Mouse (Mus musculus): ENCODE data around the gene Prickle3.

Prickle3 gene

DNA sequence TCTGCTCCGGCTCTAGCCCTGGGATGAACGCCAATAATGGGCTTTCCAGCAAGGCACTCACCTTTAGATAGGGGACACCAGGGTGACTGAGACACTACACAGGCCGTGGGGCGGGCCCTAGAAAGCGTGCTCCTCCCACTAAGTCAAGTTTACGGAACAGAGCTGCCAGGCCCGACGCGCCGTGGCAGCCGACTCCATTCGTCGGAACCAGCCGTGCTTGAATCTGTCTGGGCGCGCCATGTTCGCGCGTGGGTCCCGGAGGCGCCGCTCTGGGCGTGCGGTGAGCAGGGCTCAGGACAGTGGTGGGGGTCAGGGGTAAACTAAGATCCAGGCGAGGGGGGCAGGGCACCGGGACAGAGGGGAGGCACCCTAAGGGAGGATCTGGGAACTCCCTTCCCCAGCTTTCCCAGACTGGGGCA, at the start of gene Prickle3:
TSS of gene Prickle3 (plus strand) at position 40 of the 419 bp plus-strand sequence.
- peak; percentile 78 for DNase-seq

DNA sequence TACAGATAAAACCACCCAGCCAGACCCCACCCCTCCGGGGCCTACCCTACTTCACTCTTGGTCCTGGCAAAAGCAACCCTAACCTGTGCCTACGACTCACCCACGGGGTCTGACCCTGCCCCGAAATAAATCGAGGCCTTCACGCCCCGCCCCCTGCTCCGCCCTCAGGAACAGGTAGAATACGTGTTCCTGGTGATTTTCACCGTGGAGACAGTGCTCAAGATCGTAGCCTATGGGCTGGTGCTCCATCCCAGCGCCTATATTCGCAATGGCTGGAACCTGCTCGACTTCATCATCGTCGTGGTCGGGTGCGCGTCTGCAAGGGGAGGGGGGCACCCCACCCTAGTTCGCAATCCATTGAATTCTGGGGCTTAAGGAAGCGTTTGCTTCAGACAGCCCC, 47.0 kb upstream of the Prickle3 start:
- no peak for DNase-seq

DNA sequence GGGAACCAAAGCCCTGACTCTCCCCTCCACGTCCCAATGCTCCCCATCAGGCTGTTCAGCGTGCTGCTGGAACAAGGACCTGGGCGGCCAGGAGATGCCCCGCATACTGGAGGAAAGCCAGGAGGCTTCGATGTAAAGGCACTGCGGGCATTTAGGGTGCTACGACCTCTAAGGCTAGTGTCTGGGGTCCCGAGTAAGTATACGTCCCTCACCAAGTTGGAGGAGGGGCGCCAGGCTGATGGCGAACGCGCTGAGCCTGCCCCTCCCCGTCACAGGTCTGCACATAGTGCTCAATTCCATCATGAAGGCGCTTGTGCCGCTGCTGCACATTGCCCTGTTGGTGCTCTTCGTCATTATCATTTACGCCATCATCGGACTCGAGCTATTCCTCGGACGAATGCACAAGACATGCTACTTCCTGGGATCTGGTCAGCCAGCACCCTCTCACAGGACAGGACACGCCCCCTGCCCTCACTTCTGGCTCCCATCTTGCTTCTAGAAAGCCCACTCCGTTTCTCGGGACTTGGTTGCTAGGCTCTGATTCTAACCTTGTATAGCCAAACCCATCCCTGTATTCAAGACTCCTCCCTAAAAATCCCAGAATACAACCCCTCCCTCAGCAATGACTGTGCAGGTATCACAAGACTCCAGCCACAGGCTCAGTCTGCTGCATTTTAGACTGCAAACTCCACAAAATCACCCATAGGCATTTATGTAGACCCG, 46.4 kb upstream of the Prickle3 start:
- DNase-seq = no peak

DNA sequence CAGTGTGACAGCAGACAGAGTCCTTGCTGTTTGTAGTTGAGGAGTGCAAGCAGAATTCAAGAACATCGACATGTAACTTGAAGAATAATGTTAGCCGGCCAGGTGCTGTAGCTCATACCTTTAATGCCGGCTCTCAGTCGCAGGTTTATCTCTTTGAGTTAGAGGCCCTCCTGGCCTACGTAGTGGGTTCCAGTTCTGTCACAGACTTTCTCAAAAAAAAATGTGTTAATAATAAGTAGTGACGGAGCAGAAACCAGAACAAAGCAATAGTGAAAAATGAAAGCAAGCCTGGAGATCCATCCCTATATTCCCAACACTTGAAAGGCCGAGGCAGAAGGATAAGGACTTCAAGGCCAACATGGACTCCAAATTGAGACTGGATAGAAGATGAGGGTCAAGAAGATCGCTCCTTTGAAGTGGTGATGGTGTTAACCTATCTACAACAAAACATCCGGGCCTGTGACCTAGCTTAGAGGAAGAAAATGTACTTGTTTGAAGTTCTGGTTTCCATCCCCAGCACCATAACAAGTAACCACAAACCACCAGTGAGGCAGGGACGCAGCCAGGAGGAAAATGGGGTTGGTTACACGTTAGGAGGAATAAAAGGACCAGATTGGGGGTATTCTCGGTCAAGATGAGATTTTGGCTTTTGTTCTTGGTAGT, 39.0 kb upstream of the Prickle3 start:
- no peak for DNase-seq

DNA sequence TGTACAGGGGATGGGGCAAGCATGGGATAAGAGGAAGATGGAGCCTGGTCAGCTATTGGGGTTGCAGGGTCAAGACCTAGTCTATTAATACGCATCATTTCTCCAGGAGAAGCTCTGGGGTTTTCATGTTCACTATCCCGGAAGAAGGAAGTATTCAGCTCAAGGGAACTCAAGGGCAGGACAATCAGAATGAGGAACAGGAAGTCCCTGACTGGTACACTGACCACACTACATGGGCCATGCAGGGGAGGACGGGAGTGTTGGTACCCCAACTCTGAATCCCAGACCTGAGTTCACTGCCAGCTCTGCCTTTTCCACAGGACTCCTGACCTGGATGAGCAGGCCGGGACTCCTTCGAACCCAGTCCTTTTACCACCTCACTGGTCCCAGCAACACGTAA, 24.5 kb upstream of the Prickle3 start:
- no peak for DNase-seq

DNA sequence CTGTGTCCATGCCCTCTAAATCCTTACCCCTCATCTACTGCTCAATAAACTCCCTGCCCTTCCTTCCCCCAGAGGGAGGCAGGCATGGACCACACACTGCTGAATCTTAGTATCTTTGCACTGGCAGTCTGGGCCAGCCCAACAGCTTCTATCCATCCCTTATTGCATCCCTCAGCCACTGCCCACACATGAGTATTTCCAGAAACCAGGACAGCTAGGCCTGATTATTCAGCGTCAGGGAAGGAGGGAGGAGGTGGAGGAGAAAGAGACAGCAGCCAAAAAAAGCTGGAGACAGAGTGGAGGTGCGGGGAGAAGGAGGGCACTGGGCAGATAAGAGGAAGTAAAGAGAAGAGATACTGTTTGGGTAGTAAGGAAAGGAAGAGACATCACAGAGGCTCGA, 22.0 kb upstream of the Prickle3 start:
- DNase-seq = no peak

DNA sequence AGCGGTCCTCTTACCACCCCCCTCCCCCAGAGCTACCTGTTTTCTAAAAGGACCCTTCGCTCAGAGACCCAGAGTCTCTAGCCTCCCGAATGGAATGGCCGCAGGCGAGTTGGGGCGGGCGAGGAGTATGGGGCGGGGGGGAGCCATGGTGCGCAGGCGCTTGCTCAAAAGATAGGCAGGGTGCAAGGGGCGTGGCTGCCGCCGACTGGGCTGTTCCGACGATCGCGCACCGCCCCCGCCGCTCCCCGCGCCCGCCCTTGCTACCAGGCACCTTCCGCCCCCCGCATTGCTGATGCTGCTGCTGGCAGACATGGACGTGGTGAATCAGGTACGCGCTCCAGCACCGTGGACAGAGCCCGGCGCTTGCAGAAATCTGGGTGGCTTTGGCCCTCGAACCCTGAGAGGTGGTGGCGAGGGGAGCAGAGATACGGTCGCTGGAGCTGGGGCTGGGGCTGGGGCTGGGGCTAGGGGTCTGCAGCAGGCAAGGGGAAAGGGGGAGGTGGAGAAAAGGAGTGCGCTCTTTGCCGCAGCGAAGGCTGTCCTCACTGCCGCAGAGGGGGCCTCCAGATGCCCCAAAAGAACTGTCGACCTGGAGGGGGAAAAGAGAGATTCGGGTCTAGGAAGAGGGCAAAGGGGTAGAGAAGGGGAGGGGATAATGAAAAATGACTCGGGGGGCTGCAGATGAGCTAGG, 18.5 kb upstream of the Prickle3 start, which contains the start of gene Syp:
TSS of gene Syp (plus strand) at position 71 of the 691 bp plus-strand sequence.
- DNase-seq = peak; percentile 73

DNA sequence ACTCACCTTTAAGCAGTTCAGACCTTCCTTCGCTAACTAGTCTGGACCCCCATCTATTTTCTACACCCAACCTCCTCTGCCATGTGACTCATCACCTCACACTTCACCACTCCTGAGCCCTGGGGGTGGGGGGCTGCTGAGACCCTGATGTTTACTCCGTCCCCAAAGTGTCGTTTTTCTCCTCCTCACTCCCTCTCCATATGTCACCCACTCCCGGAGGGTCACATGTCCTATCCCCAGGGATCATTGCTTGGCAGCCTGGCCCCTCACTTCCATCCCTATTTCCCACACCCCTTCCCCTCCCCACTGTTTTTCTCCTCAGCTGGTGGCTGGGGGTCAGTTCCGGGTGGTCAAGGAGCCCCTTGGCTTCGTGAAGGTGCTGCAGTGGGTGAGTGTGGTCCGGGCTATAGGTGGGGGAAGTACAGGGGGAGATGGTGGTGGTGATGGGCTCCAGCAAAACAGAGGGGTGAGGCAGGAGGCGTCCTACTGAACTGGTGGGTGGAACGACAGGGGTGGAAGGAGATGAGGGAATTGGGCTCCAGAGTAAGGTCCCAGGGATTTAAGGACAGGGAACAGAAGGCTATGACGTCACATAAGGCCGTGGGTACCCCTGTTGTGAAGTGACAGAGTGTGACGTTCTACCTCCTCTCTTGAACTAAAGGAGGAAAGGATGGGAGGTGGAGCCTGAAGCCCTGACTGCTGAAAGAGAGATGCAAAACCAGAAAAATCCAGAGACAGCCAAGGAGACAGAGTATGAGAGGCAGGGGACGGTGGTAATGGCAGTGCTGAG, 17.3 kb upstream of the Prickle3 start:
- no peak for DNase-seq

DNA sequence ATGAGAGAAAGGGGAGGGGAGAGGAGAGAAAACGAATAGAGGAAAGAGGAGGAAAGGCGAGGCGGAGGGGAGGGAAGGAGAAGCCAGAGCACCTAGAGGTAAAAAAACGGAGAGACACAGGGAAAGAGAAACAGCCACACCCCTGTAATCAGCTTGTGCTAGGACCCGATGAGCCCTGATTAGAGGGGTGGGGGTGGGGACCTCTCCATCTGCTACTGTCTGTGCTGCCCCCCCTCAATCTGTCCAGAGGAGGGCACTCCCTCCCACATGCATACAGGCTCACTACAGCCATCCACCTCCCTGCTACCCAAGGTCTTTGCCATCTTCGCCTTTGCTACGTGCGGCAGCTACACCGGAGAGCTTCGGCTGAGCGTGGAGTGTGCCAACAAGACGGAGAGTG, 16.3 kb upstream of the Prickle3 start:
- DNase-seq = no peak

DNA sequence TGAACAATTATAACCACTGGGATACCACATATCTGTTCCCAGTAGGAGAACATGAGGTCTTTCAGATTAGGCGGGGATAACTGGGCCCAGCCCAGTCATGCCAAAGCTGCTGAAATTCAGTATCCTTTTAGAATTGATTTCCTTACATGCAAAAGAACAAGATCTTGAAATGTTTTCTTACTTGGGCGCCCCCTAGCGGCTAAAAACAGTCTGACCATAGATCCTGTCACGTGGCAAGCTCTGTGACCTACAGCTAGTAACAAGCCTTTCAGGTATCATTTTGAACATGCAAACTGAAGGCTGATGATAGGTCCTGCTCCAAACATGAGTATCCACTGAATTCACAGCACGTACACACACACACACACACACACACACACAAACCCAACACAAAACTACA, 11.7 kb upstream of the Prickle3 start:
- DNase-seq = peak; percentile 83

DNA sequence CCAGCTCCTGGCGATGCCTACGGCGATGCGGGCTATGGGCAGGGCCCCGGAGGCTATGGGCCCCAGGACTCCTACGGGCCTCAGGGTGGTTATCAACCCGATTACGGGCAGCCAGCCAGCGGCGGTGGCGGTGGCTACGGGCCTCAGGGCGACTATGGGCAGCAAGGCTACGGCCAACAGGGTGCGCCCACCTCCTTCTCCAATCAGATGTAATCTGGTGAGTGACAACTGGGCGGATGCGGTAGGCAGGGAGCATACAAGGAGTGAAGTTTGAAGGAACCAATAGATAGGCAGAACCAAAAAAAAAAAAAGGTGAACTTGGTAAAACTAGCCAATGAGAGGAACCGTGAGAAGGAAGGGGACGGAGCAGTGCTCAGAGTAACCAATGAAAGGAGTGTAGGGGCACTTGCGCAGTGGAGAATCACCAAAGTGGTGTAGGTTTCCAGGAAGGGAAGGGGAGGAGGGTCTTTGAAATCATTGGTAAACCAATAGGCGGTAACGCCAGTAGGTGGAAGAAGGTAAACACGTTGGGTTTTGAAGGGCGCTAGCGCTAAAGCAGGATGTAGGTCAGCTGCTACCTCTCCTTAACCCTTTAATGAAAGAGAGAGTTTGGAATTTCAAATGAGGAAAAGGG, 8.3 kb upstream of the Prickle3 start:
- DNase-seq = peak; percentile 91

DNA sequence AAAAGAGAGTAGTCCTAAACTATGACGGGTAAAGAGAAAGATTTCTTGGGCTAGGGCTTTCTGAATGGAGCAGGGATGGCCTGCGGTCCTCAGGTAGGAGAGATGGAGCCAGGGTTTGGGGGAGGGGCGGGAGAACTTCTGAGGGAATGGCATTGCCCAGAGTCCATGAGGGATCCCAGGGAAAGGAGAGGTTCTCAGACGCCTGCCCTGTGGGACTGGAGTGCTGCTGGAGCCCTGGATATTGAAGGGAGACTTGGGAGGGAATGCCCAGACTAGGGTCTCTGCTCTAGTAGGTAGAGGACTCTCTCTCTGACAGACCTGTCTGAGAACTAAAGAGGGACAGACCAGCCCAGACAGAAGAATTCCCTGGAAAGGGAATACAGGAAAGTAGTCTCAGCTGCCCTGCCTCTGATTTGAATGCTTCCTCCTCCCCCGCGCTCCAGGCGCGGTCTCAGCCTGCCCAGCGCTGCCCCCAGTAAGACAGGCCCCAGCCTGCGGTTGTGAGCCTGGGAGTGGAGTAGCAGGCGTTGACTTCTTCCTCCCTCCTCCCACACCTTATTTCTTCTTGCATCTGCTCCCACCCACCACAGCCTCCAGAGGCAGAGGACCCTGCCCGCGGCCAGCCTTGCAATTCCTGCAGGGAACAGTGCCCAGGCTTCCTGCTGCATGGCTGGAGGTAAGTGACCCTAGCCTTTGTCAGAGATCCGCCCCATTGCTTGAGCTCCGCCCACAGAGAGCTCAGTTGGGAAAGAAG, 1.1 kb downstream of the Prickle3 start:
- peak; percentile 80 for DNase-seq

DNA sequence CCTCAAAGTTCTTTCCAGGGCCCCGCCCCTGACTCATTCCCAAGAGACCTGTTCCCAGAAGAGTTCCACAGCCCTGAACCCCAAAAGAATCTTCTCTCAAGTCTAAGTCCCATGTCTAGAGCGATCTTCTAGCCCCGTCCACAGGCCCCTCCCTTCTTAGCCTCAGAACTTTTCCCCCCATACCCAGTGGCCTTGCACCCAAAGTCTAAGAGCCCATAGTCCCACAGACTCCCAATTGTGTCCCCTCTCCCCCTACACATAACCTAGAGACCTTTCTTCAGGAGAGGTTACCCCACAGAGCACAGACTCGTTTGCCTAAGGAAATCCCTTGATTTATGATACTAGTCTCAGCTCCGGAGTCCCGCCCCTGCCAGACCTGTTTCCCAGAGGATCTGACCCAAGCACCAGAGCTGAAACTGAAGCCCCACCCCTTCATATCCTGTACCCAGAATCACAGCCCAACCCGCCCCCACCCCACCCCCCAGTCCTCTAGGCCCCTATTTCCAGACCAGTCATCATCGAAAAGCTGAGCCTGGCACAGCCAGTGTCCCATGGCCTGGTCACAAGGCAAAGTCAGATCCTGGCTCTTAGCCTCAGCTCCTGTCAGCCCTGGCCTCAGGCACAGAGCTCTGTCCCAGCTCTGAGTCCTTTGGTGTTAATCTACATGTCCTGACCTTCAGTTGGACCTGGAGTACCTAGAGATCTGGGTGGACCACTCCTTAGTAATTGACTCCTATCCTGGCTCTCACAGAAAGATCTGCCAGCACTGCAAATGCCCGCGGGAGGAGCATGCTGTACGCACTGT, 1.9 kb downstream of the Prickle3 start:
- DNase-seq = no peak

DNA sequence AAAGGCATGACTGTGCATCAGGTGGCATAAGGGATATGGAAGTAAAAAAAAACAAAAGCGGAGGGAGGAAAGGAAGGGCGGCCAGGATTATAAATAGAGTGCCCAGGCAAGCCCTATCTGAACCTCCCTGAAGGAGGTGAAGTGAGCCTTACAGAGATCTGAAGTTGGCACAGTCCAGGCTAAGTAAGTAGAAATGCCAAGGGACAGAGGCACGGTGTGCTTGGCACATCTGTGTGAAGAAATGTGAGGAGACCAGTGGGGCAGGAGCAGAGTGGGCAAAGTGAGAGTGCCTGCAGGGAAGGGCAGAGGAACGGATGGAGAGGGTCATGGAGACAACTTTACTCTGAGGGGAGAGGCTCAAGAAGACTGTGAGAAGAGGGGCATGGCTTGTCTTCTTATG, 4.0 kb downstream of the Prickle3 start:
- DNase-seq = no peak

DNA sequence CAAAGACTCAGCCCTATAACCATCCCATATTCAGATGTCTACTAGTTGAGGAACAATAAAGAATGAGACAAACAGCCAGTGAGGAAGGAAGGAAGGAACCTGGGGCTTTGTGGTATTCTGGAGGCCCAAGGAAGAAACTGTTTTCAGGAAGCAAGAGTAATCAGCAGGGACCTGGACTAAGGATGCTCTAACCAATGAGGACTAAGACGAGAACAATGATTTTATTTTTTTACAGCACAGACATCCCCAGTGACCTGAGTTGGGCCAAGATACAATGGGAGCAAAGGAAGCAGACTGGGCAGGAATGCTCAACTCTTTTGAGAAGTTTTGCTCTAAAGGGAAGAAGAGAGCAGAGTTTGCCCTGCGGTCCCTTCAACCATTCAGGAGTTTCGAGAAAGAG, 5.9 kb downstream of the Prickle3 start:
- no peak for DNase-seq

DNA sequence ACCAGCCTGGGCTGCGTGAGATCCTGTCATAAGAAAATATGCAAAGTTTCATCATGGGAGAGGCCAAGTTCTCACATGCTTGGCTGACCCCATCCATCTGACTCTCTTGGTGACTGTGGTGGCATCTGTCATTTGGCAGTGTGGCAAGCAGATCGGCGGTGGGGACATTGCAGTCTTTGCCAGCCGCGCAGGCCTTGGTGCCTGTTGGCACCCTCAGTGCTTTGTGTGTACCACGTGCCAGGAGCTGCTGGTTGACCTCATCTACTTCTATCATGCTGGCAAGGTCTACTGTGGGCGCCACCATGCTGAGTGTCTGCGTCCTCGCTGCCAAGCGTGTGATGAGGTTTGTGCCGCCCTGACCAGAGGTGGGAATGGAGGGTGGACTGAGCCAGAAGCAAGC, 7.7 kb downstream of the Prickle3 start:
- no peak for DNase-seq

DNA sequence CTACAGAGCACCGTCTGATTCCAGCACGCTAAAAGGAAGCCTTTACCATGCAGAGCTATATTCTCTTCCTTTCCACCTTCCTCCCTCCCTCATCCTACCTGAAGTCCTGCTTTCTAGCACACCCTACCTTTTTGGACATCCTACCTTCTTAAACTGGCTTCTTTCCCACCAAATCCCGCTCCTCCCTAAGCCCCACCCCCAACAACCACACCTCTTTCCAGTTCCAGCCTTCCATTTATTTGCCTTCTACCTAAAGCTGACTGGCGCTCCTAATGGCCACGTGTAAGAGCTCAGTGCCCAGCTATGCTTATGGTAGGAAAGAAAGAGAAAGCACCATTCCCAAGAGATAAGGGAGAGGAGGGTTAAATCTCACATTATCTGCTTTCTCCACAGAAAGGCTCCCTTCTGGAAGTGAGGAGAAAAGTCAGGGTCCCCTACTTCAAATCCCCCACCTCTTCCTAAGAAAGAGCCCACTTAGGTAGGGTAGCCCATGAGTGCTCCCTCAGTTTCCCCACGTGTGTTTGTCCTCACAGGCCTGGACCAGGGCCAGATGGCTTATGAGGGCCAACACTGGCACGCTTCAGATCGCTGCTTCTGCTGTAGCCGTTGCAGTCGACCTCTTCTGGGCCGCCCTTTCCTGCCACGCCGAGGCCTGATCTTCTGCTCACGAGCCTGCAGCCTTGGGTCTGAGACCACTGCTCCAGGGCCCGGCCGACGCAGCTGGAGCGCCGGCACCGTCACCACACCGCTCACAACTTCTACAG, 8.9 kb downstream of the Prickle3 start:
- DNase-seq = no peak

DNA sequence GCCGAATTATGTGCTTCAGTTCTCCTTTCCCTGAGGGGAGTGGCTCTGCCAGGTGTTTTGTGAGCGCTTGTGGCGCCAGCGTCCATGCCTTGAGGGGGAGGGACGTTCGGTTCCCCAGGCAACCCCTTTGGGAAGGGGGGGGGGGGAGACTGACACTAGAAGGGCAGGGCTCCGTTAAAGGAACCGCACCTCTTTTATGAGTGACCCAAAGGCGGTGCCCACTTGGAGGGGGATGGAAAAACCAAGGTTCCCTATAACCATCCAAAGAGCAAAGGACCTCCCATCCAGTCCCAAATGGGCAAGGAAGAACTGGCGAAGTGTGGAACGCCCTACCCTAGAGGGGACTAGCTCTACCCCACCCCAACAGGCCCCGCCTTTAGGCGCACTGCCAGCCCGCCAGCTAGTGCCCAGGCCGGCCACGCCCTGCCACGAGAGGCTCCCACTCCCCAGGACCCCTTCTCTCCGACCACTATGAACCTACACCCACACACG, 13.4 kb downstream of the Prickle3 start:
- peak; percentile 81 for DNase-seq

DNA sequence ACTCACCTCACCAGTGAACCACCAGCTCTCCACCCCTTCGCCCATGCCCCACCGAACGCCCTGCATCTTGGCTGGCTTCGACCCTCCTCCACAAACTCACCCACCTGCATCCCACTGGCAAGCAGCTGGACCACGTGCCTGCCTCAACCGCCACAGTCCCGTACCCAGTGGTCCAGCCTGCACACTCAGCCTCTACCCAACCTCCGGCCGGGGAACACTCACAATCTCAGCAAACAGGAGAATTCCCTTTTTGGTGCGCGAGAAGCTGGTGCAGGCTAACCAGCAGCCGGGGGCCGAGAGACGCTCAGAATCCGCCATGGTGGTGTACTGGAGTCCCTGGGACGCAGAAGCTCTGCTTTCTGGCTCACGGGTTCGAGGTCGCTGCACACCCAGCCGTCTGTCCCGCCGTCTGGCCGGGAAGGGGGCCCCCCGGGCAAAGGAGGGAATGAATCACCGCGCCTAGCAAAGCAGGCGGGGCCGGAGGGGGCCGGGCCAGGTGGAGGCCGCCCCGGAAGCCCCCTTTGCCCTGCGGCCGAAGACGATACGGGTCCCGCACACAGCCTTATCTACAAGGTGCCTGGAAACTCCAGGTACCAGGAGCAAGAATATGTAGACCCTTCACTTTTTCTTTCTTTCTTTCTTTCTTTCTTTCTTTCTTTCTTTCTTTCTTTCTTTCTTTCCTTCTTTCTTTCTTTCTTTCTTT, 14.0 kb downstream of the Prickle3 start, which contains the start of gene Plp2:
TSS of gene Plp2 (minus strand) at position 470 of the 703 bp plus-strand sequence.
- DNase-seq = peak; percentile 39

Measured in lung, postnatal 10 days (tissue).